Mouse (Mus musculus): ENCODE measurements around the gene Tmem116.

Tmem116 gene

DNA sequence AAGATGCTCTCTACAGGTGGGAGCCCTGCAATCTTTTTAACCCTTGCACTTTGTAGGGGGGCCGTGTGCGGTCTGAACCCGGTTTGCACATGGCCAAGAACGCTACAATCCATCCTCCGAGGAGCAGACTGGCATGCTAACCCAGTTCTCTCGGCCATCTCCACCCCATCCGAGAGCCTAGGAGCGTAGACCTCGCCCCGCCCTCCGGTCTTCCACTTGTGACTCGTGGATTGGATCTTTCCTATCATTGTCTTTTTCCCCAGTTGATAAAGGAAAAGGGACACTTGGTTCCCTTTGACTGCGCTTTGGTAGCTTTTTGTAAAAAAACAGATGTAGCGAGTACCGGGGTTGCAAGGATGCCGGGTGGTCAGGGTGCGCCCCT lies at the start of gene Tmem116:
Tmem116 (plus strand) TSS at position 250 of the 382 bp plus-strand sequence.
- peak; percentile 81 for DNase-seq (ENCODE audit: low read depth, low spot score)

DNA sequence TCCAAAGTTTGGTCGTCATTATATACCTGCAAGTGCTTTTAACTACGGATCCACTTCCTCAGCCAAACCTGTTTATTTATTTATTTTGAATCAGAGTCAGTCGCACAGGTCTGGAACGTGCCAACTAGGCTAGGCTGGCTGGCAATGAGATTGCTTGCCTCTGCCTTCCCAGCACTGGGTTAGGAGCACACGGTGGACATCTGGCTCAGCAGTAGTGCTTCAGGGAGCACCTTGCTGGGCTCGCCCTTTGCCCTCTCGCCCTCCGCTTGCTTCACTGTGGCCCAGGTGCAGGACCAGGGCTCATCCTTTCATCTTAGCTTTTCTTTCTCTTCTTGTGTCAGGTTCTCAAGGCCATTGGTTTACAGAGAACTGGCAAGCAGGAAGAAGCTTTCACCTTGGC lies 43.8 kb upstream of the Tmem116 start:
- DNase-seq (ENCODE audit: low read depth, low spot score), result no peak

- DNase-seq (ENCODE audit: low read depth, low spot score), result no peak
Observed at GRCm38 (mm10) chr5:121410975-121411374, 40.7 kb upstream of the Tmem116 start.

GRCm38 (mm10) chr5:121420721-121421120 lies 31.0 kb upstream of the Tmem116 start:
- DNase-seq (ENCODE audit: low read depth, low spot score), result no peak

GRCm38 (mm10) chr5:121422787-121423186 lies 28.9 kb upstream of the Tmem116 start:
- no peak for DNase-seq (ENCODE audit: low read depth, low spot score)

DNA sequence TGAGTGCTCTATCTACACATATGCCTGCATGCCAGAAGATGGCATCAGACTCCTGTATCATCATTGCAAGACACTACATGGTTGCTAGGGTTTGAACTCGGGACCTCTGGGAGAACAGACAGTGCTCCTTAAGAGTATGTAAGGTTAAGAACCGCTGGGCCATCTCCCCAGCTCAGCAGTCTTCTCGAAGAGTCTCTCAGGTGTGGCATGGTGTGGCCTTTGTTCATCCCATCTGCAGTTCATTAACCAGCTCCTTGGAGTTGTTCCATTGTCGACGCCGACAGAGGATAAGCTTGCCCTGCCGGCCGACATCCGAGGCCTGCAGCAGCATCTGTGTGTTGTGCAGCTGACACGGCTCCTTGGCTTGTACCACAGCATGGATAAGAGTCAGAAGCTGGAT lies 28.4 kb upstream of the Tmem116 start:
- DNase-seq (ENCODE audit: low read depth, low spot score), result no peak

GRCm38 (mm10) chr5:121428954-121429353 lies 22.7 kb upstream of the Tmem116 start:
- no peak for DNase-seq (ENCODE audit: low read depth, low spot score)

DNA sequence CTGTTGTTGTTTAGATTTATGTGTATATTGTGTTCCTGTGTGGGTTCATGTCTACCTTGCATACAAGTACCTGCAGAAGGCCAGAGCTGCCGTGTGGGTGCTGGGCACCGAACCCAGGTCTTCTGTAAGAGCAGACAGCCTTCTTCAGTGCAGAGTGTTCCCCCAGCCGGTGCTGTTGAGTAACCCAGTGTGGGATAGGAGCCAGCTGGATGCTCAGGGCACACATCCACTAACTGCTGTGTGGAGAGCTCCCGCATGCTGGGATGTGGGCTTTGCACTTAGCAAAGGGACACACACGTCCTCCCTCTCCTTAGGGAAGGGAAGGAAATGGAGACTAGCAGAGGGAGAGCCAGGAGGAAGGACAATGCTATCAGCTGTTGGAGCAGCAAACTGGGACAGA lies 13.6 kb upstream of the Tmem116 start:
- no peak for DNase-seq (ENCODE audit: low read depth, low spot score)

- DNase-seq (ENCODE audit: low read depth, low spot score), result no peak
Observed at GRCm38 (mm10) chr5:121438756-121439155, 12.9 kb upstream of the Tmem116 start.

DNA sequence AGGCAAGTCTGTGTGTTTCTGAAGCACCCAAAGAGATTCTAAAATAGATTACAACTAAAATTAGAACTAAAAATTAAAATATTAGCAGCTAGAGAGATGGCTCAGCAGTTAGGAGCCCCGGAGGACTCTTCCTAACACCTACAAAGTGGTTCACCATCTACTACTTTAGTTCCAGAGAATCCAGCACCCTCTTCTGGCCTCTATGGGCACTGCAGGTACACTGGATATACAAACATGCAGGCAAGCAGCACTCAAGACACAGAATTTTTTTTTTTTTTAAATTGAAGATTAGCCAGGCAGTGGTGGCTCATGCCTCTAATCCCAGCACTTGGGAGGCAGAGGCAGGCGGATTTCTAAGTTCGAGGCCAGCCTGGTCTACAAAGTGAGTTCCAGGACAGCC lies 8.1 kb upstream of the Tmem116 start:
- DNase-seq (ENCODE audit: low read depth, low spot score), result peak; percentile 79

DNA sequence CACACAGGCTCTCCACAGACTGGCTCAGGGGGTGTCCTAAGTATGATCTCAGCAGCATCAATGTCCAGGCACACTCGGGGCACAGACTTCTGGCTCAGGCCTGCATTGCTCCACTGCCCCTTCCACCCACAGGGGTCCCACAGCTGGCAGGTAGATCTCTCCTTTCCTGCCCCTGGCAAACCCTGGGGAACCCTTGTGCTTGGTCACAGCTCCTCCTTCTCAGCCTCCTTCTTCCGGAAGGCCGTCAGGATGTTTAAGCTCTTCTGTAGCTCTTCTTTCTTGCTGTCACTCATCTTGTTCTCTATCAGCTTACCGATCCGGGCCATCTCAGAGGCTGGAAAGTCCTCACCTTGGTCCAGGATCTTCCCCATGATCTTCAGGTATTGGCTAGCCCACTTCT lies 6.8 kb upstream of the Tmem116 start:
- no peak for DNase-seq (ENCODE audit: low read depth, low spot score)

DNA sequence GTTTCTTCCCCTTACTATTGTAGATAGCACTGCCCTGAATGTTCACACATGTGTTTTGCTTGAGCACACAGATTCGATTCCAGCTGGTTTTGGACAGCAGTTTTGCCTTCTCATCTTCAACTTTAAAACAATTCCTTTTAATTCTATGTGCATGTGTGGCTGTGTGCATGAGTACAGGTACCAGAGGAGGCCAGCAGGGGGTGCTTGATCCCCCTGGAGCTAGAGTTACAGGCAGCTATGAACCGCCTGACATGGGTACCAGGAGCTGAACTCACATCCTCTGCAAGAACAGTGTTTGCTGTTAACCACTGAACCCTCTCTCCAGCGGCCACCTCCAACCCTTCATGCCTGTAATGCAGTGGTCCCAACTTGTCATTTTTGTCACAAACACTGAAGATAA lies 3.2 kb upstream of the Tmem116 start:
- peak; percentile 53 for DNase-seq (ENCODE audit: low read depth, low spot score)

- DNase-seq (ENCODE audit: low read depth, low spot score), result peak; percentile 91
Observed at GRCm38 (mm10) chr5:121449976-121450375, 1.7 kb upstream of the Tmem116 start.

DNA sequence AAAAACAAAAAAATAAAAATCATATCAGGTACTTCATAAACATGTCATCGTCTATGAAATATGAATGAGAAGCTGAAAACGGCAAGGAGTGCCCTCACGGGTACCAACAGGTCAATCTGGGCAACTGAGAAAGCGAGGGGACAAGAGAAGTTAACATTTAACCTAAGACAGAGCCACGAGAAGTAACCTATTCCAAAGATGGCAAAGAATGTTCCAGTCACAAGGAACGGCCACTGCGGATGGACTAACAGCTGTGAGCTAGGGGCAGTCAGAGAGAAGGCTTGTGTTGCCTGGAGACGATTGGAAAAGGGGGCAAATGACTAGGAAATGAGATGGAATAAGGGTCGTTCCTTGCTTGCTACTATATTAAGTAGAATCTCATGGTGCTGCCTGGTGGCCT lies 1.2 kb upstream of the Tmem116 start:
- DNase-seq (ENCODE audit: low read depth, low spot score), result no peak

- peak; percentile 34 for DNase-seq (ENCODE audit: low read depth, low spot score)
Observed at GRCm38 (mm10) chr5:121451203-121451602, 490 bp upstream of the Tmem116 start.

DNA sequence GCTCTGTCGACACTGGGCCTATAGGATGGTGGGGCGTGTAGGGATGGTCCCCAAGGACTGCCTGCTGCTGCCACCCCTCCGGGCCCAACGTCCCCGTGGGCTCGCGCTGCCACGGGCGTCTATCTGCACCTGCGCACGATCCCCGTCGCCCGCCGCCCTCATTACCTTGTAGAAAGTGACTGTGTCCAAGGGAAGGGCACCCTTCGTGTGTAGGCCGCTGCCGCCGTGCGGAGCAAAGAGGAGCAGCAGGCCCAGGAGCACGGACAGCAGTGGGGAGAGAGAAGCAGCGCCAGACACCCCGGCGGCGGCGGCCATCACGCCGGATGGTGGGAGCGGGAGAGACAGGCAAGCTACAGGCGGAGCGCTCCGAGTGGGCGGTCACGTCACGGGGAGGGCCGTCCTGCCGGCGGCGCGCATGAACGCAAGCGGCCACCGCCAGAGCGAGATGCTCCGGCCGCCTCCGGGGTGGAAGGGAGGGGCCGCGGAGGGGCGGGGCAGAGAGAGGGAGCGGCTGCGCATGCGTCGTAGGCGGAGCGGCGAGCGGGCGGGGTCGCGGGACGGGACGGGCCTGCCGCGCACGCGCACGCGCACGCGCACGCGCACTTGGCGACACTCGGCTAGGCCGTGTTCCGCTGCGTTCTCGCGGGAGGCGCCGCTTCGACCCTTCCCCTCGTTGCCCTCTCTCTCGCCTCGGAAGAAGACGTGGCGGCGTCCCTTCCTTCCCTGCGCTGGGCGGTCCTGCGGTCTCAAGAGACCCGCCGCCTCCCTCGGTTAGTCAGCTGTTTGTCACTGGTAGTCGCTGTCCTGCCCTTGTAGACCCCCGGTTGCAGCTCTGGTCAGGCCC lies 555 bp downstream of the Tmem116 start, which contains the start of gene Erp29:
Erp29 (minus strand) TSS at position 481 of the 844 bp plus-strand sequence.
- peak; percentile 94 for DNase-seq (ENCODE audit: low read depth, low spot score)

GRCm38 (mm10) chr5:121452906-121453305 lies 1.2 kb downstream of the Tmem116 start:
- DNase-seq (ENCODE audit: low read depth, low spot score), result peak; percentile 66

GRCm38 (mm10) chr5:121453743-121454502 lies 2.2 kb downstream of the Tmem116 start:
- DNase-seq (ENCODE audit: low read depth, low spot score), result no peak

DNA sequence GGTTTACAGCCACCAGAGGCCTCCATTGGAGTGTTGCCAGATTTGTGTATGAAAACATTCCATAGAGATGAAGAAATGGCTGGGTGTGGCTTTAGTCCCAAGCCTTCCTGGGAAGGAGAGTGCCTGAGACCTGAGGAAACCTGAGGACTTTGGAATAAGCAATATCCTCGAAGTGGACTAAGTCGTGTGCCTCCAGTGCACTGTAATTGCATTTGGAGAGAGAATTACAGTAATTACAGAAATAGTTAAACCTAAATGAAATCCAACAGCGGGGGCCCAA lies 2.8 kb downstream of the Tmem116 start:
- DNase-seq (ENCODE audit: low read depth, low spot score), result peak; percentile 76

DNA sequence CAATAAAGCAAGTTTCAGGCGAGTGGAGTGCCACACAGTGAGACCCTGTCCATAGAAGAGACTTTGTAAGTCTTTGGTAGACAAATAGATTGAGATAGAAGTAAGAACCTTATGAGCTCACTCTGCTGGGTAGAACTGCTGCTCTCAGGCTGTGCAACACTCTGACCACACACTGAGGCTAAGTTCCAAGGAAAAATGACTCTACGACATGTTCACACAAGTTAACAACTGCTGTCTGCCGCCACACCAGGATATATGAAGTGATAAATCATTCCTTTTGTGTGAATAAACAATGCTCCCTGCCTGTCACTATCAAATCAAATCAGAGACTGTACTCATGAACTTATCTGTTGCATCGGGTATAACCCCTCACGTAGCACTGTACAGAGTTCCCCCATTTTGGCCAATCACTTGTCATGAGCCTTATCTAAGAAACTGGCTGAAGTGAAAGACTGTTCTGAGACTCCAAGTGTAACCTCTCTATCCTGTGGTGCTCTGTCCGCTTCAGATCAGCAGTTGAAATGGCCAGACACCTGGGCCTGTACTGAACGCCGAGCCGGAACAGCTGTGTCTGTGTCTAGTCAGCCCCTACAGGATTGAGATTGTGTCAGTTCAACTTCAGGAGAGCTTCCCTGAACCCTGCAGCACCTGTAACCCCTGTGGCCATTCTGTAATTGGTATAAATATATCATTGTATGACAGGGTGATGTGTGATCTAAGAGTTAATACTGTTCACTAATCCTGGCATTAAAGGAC lies 4.0 kb downstream of the Tmem116 start:
- DNase-seq (ENCODE audit: low read depth, low spot score), result no peak

- DNase-seq (ENCODE audit: low read depth, low spot score), result no peak
Observed at GRCm38 (mm10) chr5:121461339-121462170, 9.9 kb downstream of the Tmem116 start.

GRCm38 (mm10) chr5:121462171-121462502 lies 10.4 kb downstream of the Tmem116 start:
- DNase-seq (ENCODE audit: low read depth, low spot score), result no peak
